Comparison of ENCODE assay signal across 8 mouse cellular contexts in the genomic region with DNA sequence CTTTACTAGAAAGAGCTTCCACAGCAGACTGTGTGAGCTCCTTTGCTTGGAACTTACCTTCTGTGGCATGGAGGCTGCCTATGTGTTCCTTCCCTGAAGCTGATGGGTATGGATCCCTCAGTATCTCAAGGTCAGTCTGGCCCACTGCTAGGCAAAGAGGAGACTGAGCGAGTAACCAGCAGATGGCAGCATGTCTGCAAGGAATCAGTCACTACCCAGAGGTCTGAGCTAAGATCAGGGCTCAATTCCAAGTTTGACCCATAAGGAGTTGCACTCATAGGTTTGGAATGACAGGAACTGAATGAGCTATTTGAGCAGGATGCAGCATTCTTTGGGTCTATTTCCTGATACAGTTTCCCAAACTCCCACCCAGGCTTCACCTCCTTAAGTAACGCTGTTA. TPM values are rescaled to one million over a fixed set of nuclear protein-coding genes. Genes with fewer than 3 reads are reported as not detected.
A peak's percentile ranks its signal among the peaks of the same experiment; 100 is the strongest.
DNase-seq lines count a peak whose midpoint lies in the region; ATAC-seq and TF ChIP-seq lines count a peak whose summit lies in the region.

No protein-coding gene starts in this region.

- WGBS in lung, embryonic 15.5 days, result 21% methylated on average over 2 of the region's 2 CpGs

- no peak overlapping the region for H3K4me2 ChIP-seq in lung, embryonic 15.5 days

- TF ChIP-seq POLR2A in brain, embryonic 14.5 days (IDR thresholded peaks at IDR 0.05; ENCODE audit: borderline replicate concordance, extremely low read depth, insufficient read depth, insufficient read length, poor library complexity, severe bottlenecking), result no peak

- H3K4me1 ChIP-seq in lung, embryonic 15.5 days, result peaks cover 12% of the 10 kb centered on the region; the same call in 1 of the 2 replicates

- H3K27me3 ChIP-seq in lung, embryonic 15.5 days, result no peaks in the 10 kb centered on the region

- H3K27ac ChIP-seq in layer of hippocampus, adult 2 months, result peak overlapping the region; percentile 66
- H3K27ac ChIP-seq in lung, embryonic 15.5 days, result peak overlapping the region; percentile 52; the same call in 1 of the 2 replicates

- H3K4me3 ChIP-seq in layer of hippocampus, adult 2 months, result no peak overlapping the region
- no peak overlapping the region for H3K4me3 ChIP-seq in lung, embryonic 15.5 days

- DNase-seq in layer of hippocampus, adult 2 months (ENCODE audit: low spot score in 2 of 2), result no peak
- DNase-seq in layer of hippocampus, adult 9-10 months (ENCODE audit: low spot score), result no peak
- peak; percentile 77 for DNase-seq in brain, embryonic 14.5 days (ENCODE audit: low read depth)
- DNase-seq in gastrocnemius, adult 8-10 months (ENCODE audit: low spot score in 2 of 2), result peak; percentile 33 to 58
- DNase-seq in kidney, adult 11 months, result peak; percentile 55
- DNase-seq in right cerebral cortex, postnatal 36 days (ENCODE audit: low spot score in 2 of 2), result peak; percentile 32 to 37
- DNase-seq in thymus, adult 18-20 months, result no peak

- ATAC-seq in lung, embryonic 15.5 days (ENCODE audit: borderline replicate concordance, extremely low read depth, low FRiP score, low TSS enrichment), result peak; percentile 83

- TF ChIP-seq CTCF in layer of hippocampus, adult 2 months (conservative IDR thresholded peaks at IDR 0.05), result peak; percentile 78
- peak; percentile 64; the same call in 1 of the 2 replicates for TF ChIP-seq CTCF in brain, embryonic 14.5 days (IDR thresholded peaks at IDR 0.05; ENCODE audit: borderline replicate concordance, extremely low read depth, insufficient read depth, insufficient read length)

- no peaks in the 10 kb centered on the region for H3K9me3 ChIP-seq in lung, embryonic 15.5 days

- no peaks in the 10 kb centered on the region for H3K36me3 ChIP-seq in lung, embryonic 15.5 days

- H3K9ac ChIP-seq in lung, embryonic 15.5 days, result no peak overlapping the region

RNA-seq across cellular contexts. Expression of gene Pxdn, which starts 30.4 kb away (rescaled TPM):
- 10 to 100 TPM; 77.9 to 78.1 TPM for total RNA-seq in layer of hippocampus, adult 2 months (2021)
- 156 and 174 TPM in 2 replicates for polyA plus RNA-seq in brain, embryonic 14.5 days (2012; rRNA removed)
- 1 to 10 TPM; 3.9 to 7.9 (median 5.4) TPM for total RNA-seq in gastrocnemius, adult 8-10 months (2022)
- polyA plus RNA-seq in lung, embryonic 15.5 days (2015; fragmentation: Nextera tagmentation; extraction: Ambion mirVana), result 92.0 and 95.3 TPM in 2 replicates

Comparison
In these comparisons a context has a peak if more than half of its experiments do, and no peak if none do; other contexts are left out.
1. DNase-seq: peak in brain, embryonic 14.5 days (single experiment), gastrocnemius, adult 8-10 months (2 of 2), kidney, adult 11 months (single experiment) and right cerebral cortex, postnatal 36 days (2 of 2); none in layer of hippocampus, adult 2 months (0 of 2), layer of hippocampus, adult 9-10 months (single experiment) and thymus, adult 18-20 months (0 of 2).
2. RNA of gene Pxdn, which starts 30.4 kb away (total RNA-seq): 77.9 to 78.1 TPM in layer of hippocampus, adult 2 months; 3.9 to 7.9 TPM in gastrocnemius, adult 8-10 months; every median in the first group is over 4 times any median in the second.